Mouse (Mus musculus) embryo, embryonic 11 days (tissue): ENCODE results near the gene Aqp9.

ENCODE experiments used
- DNase-seq: peaks from one replicate; pipeline ENCODE4 v3.0.0-alpha.2; 2015

Gene Aqp9

DNA sequence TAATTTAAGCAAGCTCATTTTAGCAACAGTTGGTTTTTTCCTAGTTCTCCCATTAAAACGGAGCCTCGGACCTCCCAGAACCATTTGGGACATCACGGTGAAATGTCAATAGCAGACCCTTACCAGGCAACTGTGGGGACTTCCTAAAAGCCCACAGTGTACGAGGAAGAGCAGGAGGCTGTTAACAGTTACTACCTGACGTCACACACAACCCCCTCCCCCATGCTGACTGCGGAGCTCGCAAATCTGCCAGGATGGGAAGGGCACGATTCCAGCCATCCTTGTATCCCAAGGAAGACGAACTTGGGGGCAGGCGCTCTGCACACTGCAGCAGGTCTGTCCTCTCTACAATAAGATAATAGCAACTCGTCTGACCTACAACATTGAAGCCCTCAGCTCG is at the start of gene Aqp9:
Gene Aqp9, minus strand, starts transcription at position 172 of the 400 bp plus-strand sequence.
- peak; percentile 17 for DNase-seq

DNA sequence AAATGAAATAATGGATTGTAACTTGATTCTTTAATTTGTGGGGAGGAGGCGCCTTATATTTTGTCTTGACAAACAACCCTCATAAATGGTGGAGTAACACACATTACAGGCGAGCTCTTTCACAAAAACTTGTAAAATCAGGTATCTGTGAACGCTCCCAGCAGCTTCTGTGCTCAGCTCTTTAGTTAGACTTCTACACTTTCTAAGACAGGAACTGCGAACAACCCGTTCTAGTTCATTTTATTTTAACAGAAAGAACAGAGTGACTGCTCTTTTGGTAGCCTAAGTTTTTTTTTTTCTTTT is 49.3 kb upstream of the Aqp9 start:
- peak; percentile 52 for DNase-seq

DNA sequence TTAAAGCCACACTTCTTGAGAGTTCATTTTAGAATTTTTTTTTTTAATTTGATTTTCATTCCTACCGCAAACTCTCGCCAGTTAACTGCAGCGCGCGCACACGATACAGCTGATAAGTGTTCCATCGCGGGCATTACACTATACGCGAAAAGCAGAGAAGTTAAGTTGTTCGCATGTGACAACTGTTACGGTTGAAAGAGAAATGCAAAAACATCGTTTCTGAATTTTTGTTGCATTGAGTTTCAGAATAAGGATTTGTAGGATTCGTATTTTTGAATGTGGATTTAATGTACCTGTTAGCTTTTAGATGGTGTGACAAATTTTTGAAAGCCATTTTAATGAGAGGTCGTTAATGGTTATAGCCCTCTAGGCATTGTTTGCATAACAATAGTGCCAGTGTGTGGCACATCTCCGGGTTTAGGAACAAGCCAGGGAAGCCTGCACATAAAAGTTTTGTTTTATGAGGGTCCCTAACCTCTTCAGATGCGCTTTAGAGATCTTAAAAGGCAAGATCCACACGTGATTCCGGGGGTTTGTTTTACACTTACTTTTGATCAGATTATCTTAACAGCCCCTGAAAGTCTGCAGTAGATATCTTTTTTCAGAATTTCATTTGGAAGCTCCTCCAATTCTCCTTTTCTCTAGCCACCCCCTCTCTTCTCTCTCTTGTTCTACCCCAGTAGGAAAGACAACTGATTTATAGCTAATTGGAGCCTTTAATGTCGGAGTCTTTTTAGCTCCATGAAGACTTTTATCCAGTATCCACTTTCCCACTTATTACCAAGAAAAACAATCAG is 48.7 kb upstream of the Aqp9 start:
- peak; percentile 64 for DNase-seq

DNA sequence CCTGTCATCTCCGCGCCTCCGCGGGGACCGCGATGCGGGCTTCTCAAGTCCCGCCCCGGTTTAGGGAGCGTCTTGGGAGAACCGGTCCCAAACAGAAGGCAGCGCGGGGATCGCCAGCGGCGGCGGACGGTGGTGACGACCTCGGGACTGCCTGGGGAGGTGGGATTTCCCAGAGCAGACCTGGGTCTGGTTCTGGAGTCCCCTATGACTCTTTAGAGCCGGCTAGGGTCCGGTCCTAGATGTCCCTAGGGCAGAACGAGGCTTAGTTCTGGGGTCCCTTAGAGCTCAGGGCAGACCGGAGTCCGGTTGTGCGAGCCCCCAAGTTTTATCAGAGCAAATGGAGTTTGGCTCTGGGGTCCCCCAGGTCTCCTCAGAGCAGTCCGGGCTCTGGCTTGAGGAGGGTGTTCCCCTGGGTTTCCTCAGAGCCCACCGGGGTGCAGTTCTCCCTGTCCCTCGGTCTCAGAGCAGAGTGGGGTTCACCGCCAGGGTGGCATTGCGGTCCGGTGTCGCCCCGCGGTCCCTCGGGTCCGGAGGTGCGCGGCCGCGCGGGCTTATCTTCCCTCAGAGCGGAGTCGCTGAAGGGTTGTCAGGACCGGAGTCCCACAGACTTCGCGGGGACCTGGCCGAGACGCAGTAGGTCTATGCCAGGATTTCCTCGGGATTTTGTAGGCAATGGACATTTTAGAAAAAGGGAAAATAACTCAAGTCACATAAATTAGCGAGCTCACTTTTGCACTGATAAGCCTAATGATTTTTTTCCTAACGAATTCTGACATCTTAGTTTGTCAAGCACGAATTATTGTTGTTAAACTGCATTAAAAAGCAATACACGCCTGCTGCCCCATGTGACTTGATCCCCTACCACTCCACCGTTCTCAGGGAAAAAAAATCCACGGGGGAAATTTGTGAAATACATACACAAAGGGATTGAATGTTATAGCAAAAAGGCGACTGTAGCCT is 47.8 kb upstream of the Aqp9 start:
- DNase-seq: peak; percentile 58

DNA sequence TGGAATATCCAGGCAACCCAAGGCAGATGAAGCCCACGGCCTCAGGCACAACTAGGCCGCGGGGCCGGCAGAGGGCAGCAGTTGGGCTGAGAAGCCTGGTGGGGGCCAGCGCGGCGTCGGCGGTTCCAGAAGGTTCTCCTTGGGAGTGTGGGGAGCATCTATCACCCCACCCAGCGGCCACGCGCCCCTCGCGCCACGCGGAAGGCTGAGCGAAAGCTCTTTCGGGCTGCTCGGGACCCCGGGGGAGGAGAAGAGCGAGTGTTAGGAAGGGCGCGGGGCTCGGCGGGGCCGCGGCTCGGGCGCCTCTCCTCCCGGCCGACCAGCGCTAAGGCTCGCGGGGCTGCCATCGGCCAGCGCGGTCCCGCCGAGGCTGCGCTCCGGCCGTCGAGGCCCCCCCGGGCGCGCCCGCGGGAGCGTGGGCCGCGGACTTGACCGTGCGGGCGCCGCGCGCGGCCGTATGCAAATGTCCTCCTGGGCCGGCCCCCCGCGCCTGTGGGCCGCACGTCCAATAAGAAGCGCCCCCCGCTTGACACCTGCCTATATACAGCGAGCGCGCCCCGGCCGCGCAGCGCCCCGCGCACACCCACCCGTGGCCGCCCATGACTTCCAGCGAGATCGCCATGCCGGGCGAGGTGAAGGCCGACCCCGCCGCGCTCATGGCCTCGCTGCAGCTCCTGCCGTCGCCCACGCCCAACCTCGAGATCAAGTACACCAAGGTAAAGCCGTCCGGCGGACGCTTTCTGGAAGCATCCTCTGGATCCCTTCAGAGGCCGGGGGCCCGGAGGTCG is 47.0 kb upstream of the Aqp9 start, which contains the start of gene Aldh1a2:
Gene Aldh1a2, plus strand, starts transcription at position 542 of the 788 bp plus-strand sequence.
- DNase-seq: peak; percentile 83

DNA sequence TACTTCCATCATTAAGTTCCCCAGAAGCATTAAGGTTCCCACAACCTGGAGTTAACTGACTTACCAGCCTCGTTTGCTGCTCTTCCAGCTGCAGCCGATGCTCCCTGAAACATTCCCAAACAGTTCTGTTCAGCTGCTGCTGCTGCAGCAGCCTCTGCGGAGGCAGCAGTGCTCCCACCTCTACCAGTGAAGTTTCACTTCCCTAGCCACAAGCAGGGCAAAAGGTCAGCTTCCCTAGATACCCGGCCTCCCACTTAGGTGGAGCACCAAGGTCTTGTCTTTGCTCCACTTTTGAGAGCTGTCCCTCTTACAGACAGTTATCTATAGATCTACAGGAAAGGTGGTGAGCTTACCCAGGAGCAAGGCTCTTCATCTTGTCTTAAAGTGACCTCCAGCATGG is 45.2 kb upstream of the Aqp9 start:
- DNase-seq: no peak

DNA sequence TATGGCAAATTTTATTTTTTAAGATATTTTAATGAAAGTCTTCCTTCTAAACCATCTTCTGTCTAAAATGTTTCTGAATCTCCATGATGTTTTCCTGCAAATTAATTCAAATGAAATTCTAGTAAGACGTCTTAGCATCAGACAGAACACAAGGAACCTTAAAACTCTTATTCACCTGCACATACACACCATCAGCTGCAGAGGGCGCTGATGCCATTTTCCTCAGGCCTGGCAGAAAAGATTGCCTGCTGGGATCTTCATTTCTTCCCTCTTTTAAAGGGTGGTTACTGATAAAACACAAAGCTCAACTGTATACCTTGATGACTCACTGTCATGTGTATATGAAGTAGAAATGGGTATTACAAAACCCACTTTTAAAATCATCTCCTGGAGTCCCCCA is 42.4 kb upstream of the Aqp9 start:
- peak; percentile 55 for DNase-seq

DNA sequence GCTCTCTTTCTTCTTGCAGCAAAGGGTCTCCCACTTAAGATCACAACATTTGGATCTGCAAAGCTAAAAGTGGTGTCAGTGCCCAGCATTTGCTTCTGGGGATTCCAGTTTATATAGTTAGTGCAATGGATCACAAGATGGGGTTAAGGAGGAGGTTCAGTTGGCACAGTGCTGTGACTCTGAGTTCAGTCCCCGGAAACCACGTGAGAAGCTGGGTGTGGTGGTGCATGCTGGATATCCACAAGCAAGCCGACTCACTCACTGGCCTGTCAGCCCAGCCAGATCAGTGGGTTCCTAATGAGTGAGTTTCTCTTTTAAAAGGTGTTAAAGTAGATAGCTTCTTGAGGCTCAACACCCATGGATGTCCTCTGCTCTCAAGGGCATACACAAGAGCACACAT is 40.8 kb upstream of the Aqp9 start:
- DNase-seq: no peak

DNA sequence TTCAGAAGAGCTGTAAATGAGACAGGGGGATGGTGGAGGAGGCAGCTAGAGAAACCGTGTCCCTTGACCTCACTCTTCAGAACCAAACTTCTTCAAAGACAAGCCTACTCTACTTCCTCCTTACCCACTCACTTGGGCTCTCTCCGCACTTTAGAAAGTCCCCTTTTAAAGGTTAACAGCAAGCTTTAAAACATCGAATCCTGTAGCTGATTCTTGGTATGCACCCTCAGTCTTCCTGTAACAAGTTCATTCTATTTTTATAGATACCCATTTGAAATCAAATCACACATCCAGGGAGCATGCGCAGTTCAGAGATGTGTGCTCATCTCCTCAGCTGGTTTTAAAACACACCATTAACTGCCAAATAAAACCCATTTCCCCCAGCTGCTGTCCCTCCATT is 33.8 kb upstream of the Aqp9 start:
- no peak for DNase-seq

DNA sequence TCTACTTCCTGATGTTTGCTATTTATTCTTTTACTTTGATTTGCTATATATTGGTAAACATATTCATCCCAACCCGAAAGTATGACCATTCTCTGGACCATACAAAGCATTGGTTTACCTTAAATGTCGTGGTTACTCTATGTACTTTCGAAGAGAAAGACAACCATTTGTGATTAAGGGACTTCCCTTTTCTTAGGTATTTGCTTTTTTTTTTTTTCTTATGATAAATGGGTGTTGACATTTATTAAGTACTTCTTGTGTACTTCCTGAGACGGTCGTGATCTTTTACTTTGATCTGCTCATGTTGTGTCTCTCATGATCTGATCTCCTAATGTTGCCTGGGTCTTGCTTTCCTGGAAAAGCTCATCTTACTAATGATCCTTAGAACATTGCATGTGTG is 30.3 kb upstream of the Aqp9 start:
- no peak for DNase-seq

DNA sequence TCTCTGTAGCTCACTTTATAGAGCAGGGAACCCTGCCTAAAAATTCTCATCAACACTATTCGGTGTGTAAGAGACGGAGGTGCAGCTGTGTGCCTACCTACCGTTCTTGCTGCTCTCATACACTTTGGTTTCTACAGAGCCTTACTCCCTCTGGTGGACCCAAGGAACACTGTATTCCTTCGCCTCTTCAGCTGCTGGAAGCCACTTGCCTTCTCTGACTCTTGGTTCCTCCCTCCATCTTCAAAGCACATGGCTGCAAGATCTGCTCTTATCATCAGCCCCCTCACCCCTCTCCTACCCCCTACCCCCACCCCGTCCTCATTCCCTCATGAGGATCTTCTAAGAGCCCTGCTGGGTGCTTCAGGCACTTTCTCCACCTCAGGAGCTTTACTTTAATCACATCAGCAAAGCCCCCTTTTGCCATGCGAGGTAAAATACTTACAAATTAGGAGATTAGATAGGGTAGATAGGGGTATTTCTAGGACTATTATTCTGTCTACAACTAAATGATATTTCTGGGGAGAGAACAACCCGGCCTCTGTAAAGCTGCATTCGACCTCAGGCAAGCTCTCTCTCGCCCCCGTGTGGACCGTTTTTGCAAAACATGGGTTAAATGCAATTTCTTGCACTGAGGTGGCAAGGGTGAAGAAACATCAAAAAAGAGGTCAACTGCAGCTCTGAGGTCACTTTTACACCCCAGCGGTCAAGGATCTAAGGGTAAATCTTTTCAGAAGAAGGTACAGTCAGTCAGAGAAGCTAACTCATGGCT is 20.3 kb upstream of the Aqp9 start:
- DNase-seq: peak; percentile 83

DNA sequence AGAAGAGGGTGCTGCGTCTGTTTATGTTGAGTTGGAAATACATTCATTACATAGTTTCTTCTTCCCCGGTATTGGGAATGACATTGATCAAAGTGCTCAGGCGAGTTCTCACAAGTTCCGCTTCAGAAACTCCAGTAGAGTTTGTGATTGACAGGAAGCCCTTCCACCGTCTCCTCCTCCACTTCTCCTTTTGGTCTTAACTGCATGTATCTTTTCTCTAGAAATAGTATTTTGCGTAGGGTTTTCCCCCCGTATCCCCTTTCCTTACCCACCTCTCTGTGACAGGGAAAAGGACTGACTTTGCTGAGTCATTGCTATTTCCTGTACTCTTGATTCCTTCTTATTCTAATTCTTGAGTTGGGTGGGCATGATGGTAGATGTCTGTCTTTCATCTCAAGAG is 18.9 kb upstream of the Aqp9 start:
- no peak for DNase-seq

DNA sequence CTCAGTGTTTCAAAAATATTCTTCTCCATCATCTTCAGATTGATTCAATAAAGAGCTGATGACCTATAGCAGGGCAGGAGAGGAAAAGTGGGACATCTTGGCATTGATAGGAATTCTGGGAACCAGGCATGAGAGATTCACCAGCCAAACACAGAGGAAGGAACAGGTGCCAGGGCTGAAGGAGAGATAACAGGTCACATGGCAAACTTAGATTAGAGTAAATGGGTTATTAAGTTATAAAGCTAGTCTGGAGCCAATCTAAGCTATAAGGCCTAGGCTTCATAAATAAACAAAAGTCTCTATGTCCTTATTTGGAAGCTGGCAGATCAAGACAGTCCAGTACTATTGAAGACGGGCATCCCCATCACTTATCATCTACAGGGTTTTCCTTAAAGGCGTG is 17.3 kb upstream of the Aqp9 start:
- no peak for DNase-seq

DNA sequence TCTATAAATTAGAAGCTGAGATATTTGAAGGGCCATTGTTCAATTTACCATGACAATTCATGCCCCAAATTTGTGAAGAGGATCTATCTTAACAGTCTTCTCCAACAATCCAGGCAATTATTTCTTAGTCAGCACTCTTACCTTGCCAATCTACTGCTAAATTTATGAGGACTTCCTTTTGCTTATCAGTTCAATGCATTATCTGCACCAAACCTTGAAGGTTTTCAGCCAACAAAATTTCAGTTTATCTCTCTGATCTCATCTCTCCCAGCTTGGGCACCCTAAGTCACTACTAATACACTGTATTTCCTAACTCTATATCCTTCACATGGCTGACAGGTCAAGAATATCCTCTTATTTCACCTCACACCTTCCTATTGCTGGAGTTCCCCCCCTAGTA is 16.8 kb upstream of the Aqp9 start:
- DNase-seq: no peak

DNA sequence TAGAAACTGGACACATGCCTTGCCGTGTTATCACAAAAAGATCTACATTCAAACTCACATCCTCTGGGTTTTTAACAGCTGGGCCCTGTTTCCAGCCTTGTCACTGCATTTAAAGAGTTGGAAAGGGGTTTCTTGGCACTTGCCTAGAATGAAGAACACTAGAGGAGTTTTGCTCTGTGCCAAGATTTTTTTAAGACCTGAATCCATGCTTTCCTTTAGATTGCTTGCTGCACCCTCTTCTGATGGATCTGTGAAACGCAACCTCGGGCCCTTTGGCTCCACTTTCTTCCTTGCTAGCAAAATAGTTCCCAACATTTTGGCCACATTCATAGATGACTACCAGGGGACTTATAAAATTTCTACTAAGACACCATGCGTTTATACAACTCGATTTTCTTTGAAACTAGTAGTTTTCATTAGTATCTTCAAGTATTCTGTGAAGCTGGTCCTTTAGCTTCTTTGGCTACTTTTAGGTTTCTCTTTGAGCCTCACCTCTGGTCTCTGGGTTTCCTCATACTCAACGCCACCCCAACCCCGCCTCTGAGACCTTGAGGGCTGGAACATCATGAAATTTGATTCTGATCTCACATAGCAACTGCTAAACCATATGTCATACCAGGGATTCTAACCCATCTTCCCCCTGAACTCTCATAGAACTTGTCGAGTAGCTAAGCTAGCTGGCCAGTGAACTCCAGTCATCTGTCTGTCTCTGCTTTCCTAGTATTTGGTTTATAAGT is 11.7 kb upstream of the Aqp9 start:
- DNase-seq: no peak

DNA sequence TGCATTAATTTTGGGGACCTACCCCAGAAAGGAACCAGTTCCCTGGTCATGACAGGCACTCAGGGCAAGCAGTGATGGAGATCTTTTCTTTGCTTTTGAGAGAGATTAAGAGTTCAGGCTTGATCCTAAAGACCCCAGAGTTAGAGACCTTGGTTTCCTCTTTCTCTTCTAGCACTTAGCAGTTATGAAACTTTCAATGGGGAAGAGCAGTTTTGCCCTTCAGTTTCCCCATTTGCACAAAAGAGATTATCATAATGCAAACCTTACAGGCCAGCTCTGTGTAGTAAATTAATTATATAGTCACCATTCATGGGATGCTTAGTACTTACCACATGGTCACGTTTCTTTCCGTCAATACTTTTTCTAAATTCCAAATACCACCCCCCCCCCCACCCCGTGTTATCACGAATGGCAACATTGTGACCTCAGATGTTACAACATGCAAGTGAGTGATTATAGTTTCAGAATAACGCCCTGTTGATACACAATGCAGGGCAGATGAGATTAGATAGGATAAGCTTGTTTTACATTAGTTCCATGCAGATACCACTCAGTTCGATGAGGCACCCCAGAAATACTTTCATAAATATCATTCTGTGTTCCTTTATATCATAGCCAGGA is 10.9 kb upstream of the Aqp9 start:
- no peak for DNase-seq

DNA sequence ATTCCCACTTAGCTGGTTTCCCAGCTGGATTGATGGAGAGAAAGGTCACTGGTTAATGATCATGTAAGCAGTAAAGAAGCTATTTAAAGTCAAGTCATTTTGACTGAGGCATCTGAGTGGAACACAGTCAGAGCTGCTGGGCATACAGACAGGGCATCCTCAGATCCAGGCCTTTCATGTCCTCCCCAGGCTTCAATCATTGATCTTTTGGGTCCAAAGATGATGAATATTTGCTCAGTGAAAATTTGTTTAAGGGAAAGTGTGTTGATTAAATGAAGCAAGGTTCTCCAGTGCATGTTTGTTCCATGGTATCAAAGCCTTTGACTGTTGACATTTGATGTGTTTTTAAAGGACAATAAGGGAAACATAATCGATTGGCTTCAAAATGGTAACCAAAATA is 7.2 kb upstream of the Aqp9 start:
- no peak for DNase-seq

DNA sequence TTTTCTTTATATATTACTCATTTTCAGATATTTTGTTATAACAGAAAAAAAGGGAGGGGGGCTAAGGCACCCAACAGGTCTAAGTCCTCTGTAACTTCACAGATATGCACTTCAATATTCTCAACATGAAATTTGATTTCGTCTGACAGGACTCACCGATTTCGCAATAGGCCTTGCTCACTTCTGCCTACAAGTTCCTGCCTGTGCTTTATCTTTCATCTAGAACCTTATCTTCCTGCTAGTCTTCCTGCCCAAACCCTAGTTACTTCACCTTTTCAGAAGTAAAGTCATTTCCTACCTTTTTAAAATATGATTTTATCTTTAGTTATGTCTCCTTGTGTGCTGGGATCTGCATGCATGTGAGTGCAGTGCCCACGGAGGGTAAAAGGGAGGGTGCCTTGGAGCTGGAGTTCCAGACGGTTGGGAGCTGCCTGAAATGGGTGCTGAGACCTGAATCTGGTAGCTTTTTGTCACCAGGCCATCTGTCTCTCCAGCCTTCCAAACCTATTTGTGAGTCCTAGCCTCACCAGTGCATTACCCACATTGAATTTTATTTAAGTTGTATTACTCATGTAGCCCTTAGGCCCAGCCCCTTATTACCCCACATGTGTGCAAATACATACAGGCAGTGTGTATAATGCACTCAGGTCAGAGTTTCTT is 6.0 kb upstream of the Aqp9 start:
- no peak for DNase-seq

DNA sequence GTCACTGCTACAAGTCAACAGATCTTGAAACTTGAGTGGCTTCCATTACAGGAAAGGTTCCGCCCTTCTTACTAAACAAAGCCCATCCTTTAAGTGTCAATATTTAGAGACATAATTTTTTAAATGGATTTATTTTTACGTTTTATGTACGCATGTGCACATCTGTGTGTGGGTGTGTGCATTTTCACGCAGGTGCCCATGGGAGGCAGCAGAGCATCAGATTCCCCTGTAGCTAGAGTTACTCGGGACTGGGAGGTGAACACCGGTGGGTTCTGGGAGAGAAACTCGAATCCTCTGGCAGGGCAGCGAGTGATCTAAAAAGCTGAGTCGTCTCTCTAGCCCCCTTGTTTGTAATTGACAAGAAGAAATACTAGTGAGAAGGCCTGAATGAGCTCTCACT is 5.1 kb upstream of the Aqp9 start:
- peak; percentile 17 for DNase-seq

DNA sequence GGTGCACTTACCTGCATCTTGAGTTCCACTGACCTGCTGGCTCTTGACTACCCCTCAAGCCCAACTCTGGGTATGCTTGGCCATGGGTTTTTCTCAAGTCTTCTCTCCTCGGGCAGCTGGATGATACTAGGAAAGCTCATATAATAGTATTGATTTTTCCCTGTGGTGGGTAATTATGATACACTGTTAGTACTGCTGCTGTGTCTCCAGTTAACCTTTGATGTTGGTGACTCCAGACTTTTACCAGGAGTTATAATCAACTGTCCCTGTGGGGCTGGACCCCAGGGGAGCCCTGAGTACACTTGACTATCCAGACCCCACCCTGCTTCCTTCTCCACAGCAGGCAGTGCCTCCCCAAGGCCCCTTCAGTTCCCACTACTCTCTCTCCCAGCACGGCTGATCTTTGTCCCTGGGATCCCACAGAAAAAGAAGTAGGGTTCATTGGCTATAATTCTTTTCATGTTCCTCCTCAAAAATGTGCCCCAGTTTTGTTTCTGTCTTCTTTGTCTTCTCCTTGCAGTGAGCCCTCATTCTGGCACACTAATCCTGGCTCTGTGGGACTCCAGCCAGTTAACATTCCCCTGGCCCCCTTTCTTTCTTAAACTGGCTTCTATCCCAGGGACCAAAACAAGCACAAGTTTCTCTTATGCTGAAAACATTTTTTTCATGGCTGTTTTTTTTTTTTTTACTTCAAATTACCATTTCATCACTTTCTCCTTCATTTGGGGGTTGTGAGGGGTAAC is 838 bp downstream of the Aqp9 start:
- DNase-seq: no peak
